Mouse (Mus musculus) hindbrain, embryonic 16.5 days (tissue): Measurements from ENCODE around the gene Dnajc30. TPM values are rescaled to one million over a fixed set of nuclear protein-coding genes. Genes with fewer than 3 reads are reported as not detected.

ENCODE experiments used
- ATAC-seq: fragments of 200-750 bp; cut with Nextera tagmentation; 2 replicates; pipeline ENCODE4 v1.8.0; 2017; ENCODE audit warnings: moderate TSS enrichment, moderate library complexity
- H3K27ac ChIP-seq: fragments of 300-500 bp; sonication (generic); 2 replicates; pipeline ENCODE4 v1.5.1; 2014; ENCODE audit warnings: low read depth, mild to moderate bottlenecking, control low read depth, low read length, moderate library complexity
- H3K27me3 ChIP-seq: fragments of 300-500 bp; sonication (generic); replicated peaks from 2 replicates; pipeline ENCODE4 v1.6.1; 2014; ENCODE audit warnings: low read length; ENCODE audit not compliant: control insufficient read depth, insufficient read depth
- H3K36me3 ChIP-seq: fragments of 300-500 bp; sonication (generic); 2 replicates; pipeline ENCODE4 v1.6.1; 2014; ENCODE audit warnings: mild to moderate bottlenecking, low read length, moderate library complexity, mixed read lengths; ENCODE audit not compliant: control insufficient read depth, insufficient read depth
- H3K4me1 ChIP-seq: fragments of 300-500 bp; sonication (generic); 2 replicates; pipeline ENCODE4 v1.6.1; 2014; ENCODE audit warnings: low read depth, low read length; ENCODE audit not compliant: control insufficient read depth, insufficient read depth
- H3K4me2 ChIP-seq: fragments of 300-500 bp; sonication (generic); 2 replicates; pipeline ENCODE4 v1.6.1; 2014; ENCODE audit warnings: mild to moderate bottlenecking, low read length, control low read depth, moderate library complexity
- H3K4me3 ChIP-seq: fragments of 300-500 bp; sonication (generic); 2 replicates; pipeline ENCODE4 v1.5.1; 2014; ENCODE audit warnings: mild to moderate bottlenecking, low read length, control low read depth, moderate library complexity
- H3K9ac ChIP-seq: fragments of 300-500 bp; sonication (generic); 2 replicates; pipeline ENCODE4 v1.6.1; 2014; ENCODE audit warnings: low read depth, mild to moderate bottlenecking, control low read depth, low read length, moderate library complexity
- H3K9me3 ChIP-seq: fragments of 300-500 bp; sonication (generic); 2 replicates; pipeline ENCODE4 v1.6.1; 2014; ENCODE audit warnings: mild to moderate bottlenecking, low read length, moderate library complexity; ENCODE audit not compliant: control insufficient read depth
- WGBS: fragments of 180-500 bp; shearing (Covaris S2); extraction: QIAGEN DNeasy Blood & Tissue Kit; methylation state at CpG from one replicate; pipeline ENCODE4 v1.1.7; 2014; 5-methylcytosine and 5-hydroxymethylcytosine counted together
- polyA plus RNA-seq: library from polyadenylated mRNA; unstranded; fragments of >200 nt; fragmentation: Nextera tagmentation; extraction: Ambion mirVana; gene quantifications from 2 replicates; pipeline ENCODE4 v1.2.1, GENCODE M21; 2015

The Dnajc30 gene
- polyA plus RNA-seq, 1 experiment from 2014 or later: 45.3 TPM

DNA sequence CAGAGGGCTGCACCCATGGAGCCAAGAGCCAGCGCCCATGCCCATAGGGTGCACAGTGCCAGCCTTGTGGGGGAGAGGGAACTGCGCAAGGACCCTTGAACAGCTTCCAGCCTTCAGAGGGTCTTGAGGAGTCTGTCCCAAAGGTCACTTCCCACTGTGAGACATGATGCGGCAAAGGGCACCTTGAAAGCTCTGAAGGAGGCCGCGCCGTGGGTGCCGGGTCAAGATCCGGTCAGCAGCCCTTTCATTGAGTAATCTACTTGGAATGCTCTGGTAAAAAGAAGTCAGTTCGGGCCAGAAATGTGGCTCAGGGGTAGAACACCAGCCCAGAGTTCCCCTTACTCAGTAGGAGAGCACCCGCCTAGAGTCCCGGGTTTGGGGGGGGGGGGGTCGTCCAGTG, 49.8 kb downstream of the Dnajc30 start:
- WGBS: 82% methylated on average over 12 of the region's 12 CpGs

DNA sequence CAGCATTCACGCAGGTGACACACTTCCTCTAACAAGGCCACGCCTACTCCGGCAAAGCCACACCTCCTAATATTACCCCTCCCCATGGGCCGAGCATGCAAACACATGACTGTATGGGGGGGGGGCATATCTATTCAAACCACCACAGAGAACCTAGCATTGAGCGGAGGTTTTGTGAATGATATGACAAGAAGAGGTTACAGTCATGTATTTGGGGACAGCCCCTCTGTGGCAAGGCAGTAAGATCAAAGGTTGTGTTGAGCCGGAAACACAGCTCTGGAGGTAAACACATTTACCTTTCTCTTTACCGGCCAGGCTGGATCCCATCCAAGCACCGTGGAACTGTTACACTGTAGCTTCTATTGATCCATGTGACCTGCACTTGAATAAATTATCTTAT, 51.2 kb downstream of the Dnajc30 start:
- Histone ChIP-seq H3K9me3 (no peaks in the 10 kb centered on the region), H3K9ac (no peak overlapping the region), H3K4me1 (peaks cover 2% of the 10 kb centered on the region; the same call in 1 of the 2 replicates), H3K4me3 (no peak overlapping the region), H3K27ac (no peak overlapping the region), H3K27me3 (no peaks in the 10 kb centered on the region), H3K36me3 (no peaks in the 10 kb centered on the region), H3K4me2 (no peak overlapping the region)
- WGBS: 88% methylated on average over 8 of the region's 8 CpGs
- no peak for ATAC-seq

More for the DNA sequence above, 49.8 kb downstream of the Dnajc30 start:
- no peak for ATAC-seq
- no peak overlapping the region for H3K27ac ChIP-seq
- peaks cover 2% of the 10 kb centered on the region; the same call in 1 of the 2 replicates for H3K4me1 ChIP-seq
- H3K27me3 ChIP-seq: peaks cover 9% of the 10 kb centered on the region
- no peaks in the 10 kb centered on the region for H3K9me3 ChIP-seq
- H3K4me3 ChIP-seq: no peak overlapping the region
- no peak overlapping the region for H3K4me2 ChIP-seq
- H3K36me3 ChIP-seq: no peaks in the 10 kb centered on the region
- no peak overlapping the region for H3K9ac ChIP-seq

Other genes with a start within 250 kb of the Dnajc30 start
- gene Tmem270, start 157.5 kb upstream of the Dnajc30 start, polyA plus RNA-seq: not detected in 2 replicates
- gene Cldn13, start 148.7 kb upstream of the Dnajc30 start, polyA plus RNA-seq: not detected in 2 replicates
- 5.2 and 7.0 TPM in 2 replicates for gene Mettl27, start 131.8 kb upstream of the Dnajc30 start, polyA plus RNA-seq
- gene Cldn4, start 117.3 kb upstream of the Dnajc30 start, polyA plus RNA-seq: not detected in 2 replicates
- 4.2 and 4.6 TPM in 2 replicates for gene Cldn3, start 78.0 kb upstream of the Dnajc30 start, polyA plus RNA-seq
- gene Abhd11, start 55.0 kb upstream of the Dnajc30 start, polyA plus RNA-seq: 73.3 and 82.1 TPM in 2 replicates
- gene Stx1a, start 40.7 kb upstream of the Dnajc30 start, polyA plus RNA-seq: 147 and 162 TPM in 2 replicates
- 77.0 and 81.1 TPM in 2 replicates for gene Bud23, start 757 bp downstream of the Dnajc30 start, polyA plus RNA-seq
- gene Vps37d, start 14.1 kb downstream of the Dnajc30 start, polyA plus RNA-seq: 29.4 and 29.8 TPM in 2 replicates
- 0.66 and 0.84 TPM in 2 replicates for gene Mlxipl, start 25.7 kb downstream of the Dnajc30 start, polyA plus RNA-seq
- 15.0 and 17.2 TPM in 2 replicates for gene Tbl2, start 85.5 kb downstream of the Dnajc30 start, polyA plus RNA-seq
- 35.9 and 37.9 TPM in 2 replicates for gene Bcl7b, start 104.1 kb downstream of the Dnajc30 start, polyA plus RNA-seq
- gene Baz1b, start 123.1 kb downstream of the Dnajc30 start, polyA plus RNA-seq: 20.5 and 21.6 TPM in 2 replicates
- 19.7 and 21.3 TPM in 2 replicates for gene Fzd9, start 187.0 kb downstream of the Dnajc30 start, polyA plus RNA-seq